Mouse (Mus musculus): ENCODE measurements at regions not wholly inside any gene's neighbourhood (a gene's known extent, or its start where the extent isn't known, plus 50 kb on each side); places are given as distances from the start of the nearest gene placed in this dataset.
A peak's percentile ranks its signal among the peaks of the same experiment; 100 is the strongest.
"Not testable (repeated sequence)": the region's sequence is repeated elsewhere in the genome, so short reads cannot be mapped to it uniquely, and the experiment has no call there.

GRCm38 (mm10) chr6:48341367-48341766, 54.0 kb upstream of the Krba1 start:
- DNase-seq (ENCODE audit: low spot score in 2 of 2): not testable (repeated sequence)

GRCm38 (mm10) chr6:48336964-48337363, 58.4 kb upstream of the Krba1 start:
- DNase-seq (ENCODE audit: low spot score in 2 of 2): not testable (repeated sequence)

- no peak for DNase-seq (ENCODE audit: low spot score in 2 of 2)
Measured at GRCm38 (mm10) chr6:48288011-48288410, 107.4 kb upstream of the Krba1 start.

- not testable (repeated sequence) for DNase-seq (ENCODE audit: low spot score in 2 of 2)
Measured at GRCm38 (mm10) chr6:48279646-48280045, 115.7 kb upstream of the Krba1 start.

- DNase-seq (ENCODE audit: low spot score in 2 of 2): not testable (repeated sequence)
Measured at GRCm38 (mm10) chr6:48261563-48261962, 133.8 kb upstream of the Krba1 start.

GRCm38 (mm10) chr6:48252989-48253388, 142.4 kb upstream of the Krba1 start:
- not testable (repeated sequence) for DNase-seq (ENCODE audit: low spot score in 2 of 2)

GRCm38 (mm10) chr6:48251954-48252353, 143.4 kb upstream of the Krba1 start:
- DNase-seq (ENCODE audit: low spot score in 2 of 2): no peak

- not testable (repeated sequence) for DNase-seq (ENCODE audit: low spot score in 2 of 2)
Measured at GRCm38 (mm10) chr6:48244191-48244590, 151.2 kb upstream of the Krba1 start.

- DNase-seq (ENCODE audit: low spot score in 2 of 2): no peak
Measured at GRCm38 (mm10) chr6:48227431-48227830, 141.0 kb upstream of the Zfp746 start.

- no peak for DNase-seq (ENCODE audit: low spot score in 2 of 2)
Measured at GRCm38 (mm10) chr6:48224206-48224605, 137.8 kb upstream of the Zfp746 start.

GRCm38 (mm10) chr6:48222971-48223370, 136.6 kb upstream of the Zfp746 start:
- DNase-seq (ENCODE audit: low spot score in 2 of 2): no peak

GRCm38 (mm10) chr6:48221806-48222205, 135.4 kb upstream of the Zfp746 start:
- not testable (repeated sequence) for DNase-seq (ENCODE audit: low spot score in 2 of 2)

- DNase-seq (ENCODE audit: low spot score in 2 of 2): no peak
Measured at GRCm38 (mm10) chr6:48215212-48215611, 128.8 kb upstream of the Zfp746 start.

GRCm38 (mm10) chr6:48209739-48210138, 123.3 kb upstream of the Zfp746 start:
- no peak for DNase-seq (ENCODE audit: low spot score in 2 of 2)

- DNase-seq (ENCODE audit: low spot score in 2 of 2): no peak
Measured at GRCm38 (mm10) chr6:48209103-48209502, 122.7 kb upstream of the Zfp746 start.

GRCm38 (mm10) chr6:48205722-48206121, 119.3 kb upstream of the Zfp746 start:
- DNase-seq (ENCODE audit: low spot score in 2 of 2): no peak

GRCm38 (mm10) chr6:48199951-48200350, 113.6 kb upstream of the Zfp746 start:
- DNase-seq (ENCODE audit: low spot score in 2 of 2): no peak

GRCm38 (mm10) chr6:48198806-48199205, 112.4 kb upstream of the Zfp746 start:
- DNase-seq (ENCODE audit: low spot score in 2 of 2): no peak

GRCm38 (mm10) chr6:48197696-48198378, 111.4 kb upstream of the Zfp746 start:
- DNase-seq (ENCODE audit: low spot score in 2 of 2): no peak

- not testable (repeated sequence) for DNase-seq (ENCODE audit: low spot score in 2 of 2)
Measured at GRCm38 (mm10) chr6:48188363-48188762, 102.0 kb upstream of the Zfp746 start.

GRCm38 (mm10) chr6:48185311-48185710, 98.9 kb upstream of the Zfp746 start:
- no peak for DNase-seq (ENCODE audit: low spot score in 2 of 2)

GRCm38 (mm10) chr6:48178360-48179120, 92.1 kb upstream of the Zfp746 start:
- no peak for DNase-seq (ENCODE audit: low spot score in 2 of 2)

- DNase-seq (ENCODE audit: low spot score in 2 of 2): peak in 1 of 2 experiments; percentile 11
Measured at GRCm38 (mm10) chr6:48177936-48178335, 91.5 kb upstream of the Zfp746 start.

All from spleen, postnatal 14 days (tissue).